Mouse (Mus musculus) limb, embryonic 12.5 days (tissue): ENCODE data around the gene Nudt4. TPM values are rescaled to one million over a fixed set of nuclear protein-coding genes. Genes with fewer than 3 reads are reported as not detected.

Experiments
- ATAC-seq: fragments of 200-750 bp; cut with Nextera tagmentation; 2 replicates; pipeline ENCODE4 v1.8.0; 2017; ENCODE audit warnings: low read depth, moderate TSS enrichment; ENCODE audit not compliant: insufficient number of reproducible peaks, insufficient read depth, low FRiP score, low TSS enrichment
- H3K27ac ChIP-seq: fragments of 300-500 bp; sonication (generic); 2 replicates; pipeline ENCODE4 v1.5.1; 2016; ENCODE audit warnings: mild to moderate bottlenecking, moderate library complexity
- H3K27me3 ChIP-seq: fragments of 300-500 bp; sonication (generic); 2 replicates; pipeline ENCODE4 v1.6.1; 2016; ENCODE audit warnings: mild to moderate bottlenecking, moderate library complexity
- H3K36me3 ChIP-seq: fragments of 300-500 bp; sonication (generic); 2 replicates; pipeline ENCODE4 v1.6.1; 2016; ENCODE audit warnings: mild to moderate bottlenecking, moderate library complexity
- H3K4me1 ChIP-seq: fragments of 300-500 bp; sonication (generic); replicated peaks from 2 replicates; pipeline ENCODE4 v1.6.1; 2016
- H3K4me2 ChIP-seq: fragments of 300-500 bp; sonication (generic); 2 replicates; pipeline ENCODE4 v1.6.1; 2016; ENCODE audit warnings: mild to moderate bottlenecking, moderate library complexity
- H3K4me3 ChIP-seq: fragments of 300-500 bp; sonication (generic); replicated peaks from 2 replicates; pipeline ENCODE4 v1.5.1; 2016; ENCODE audit warnings: mild to moderate bottlenecking
- H3K9ac ChIP-seq: fragments of 300-500 bp; sonication (generic); replicated peaks from 2 replicates; pipeline ENCODE4 v1.6.1; 2016; ENCODE audit warnings: mild to moderate bottlenecking, moderate library complexity
- H3K9me3 ChIP-seq: fragments of 300-500 bp; sonication (generic); 2 replicates; pipeline ENCODE4 v1.6.1; 2016; ENCODE audit warnings: mild to moderate bottlenecking, moderate library complexity
- WGBS: fragments of 180-500 bp; shearing (Covaris S2); methylation state at CpG from one replicate; pipeline ENCODE4 v1.1.7; 2016; 5-methylcytosine and 5-hydroxymethylcytosine counted together
- polyA plus RNA-seq: library from polyadenylated mRNA; unstranded; fragments of >200 nt; fragmentation: Nextera tagmentation; extraction: Ambion mirVana; gene quantifications from 2 replicates; pipeline ENCODE4 v1.2.1, GENCODE M21; 2016

Gene Nudt4
- polyA plus RNA-seq, 1 experiment from 2014 or later = 111 TPM

- Histone ChIP-seq H3K9me3 (no peaks in the 10 kb centered on the region), H3K36me3 (no peaks in the 10 kb centered on the region), H3K27ac (no peak overlapping the region), H3K4me2 (no peak overlapping the region), H3K4me1 (no peaks in the 10 kb centered on the region; the same call in 1 of the 2 replicates), H3K4me3 (no peak overlapping the region), H3K27me3 (no peaks in the 10 kb centered on the region), H3K9ac (no peak overlapping the region)
- no peak for ATAC-seq
- 94% methylated on average over 6 of the region's 6 CpGs for WGBS
Observed at GRCm38 (mm10) chr10:95536222-95536541, 27.8 kb downstream of the Nudt4 start.

- ATAC-seq = no peak
- H3K36me3 ChIP-seq = no peaks in the 10 kb centered on the region
- H3K4me2 ChIP-seq = no peak overlapping the region
- no peaks in the 10 kb centered on the region for H3K9me3 ChIP-seq
- no peak overlapping the region for H3K9ac ChIP-seq
- no peak overlapping the region for H3K4me3 ChIP-seq
- peaks cover 5% of the 10 kb centered on the region; the same call in 1 of the 2 replicates for H3K4me1 ChIP-seq
- no peaks in the 10 kb centered on the region for H3K27me3 ChIP-seq
- WGBS = 91% methylated on average over 8 of the region's 8 CpGs
- H3K27ac ChIP-seq = no peak overlapping the region
Observed at GRCm38 (mm10) chr10:95535399-95536221, 28.3 kb downstream of the Nudt4 start.

GRCm38 (mm10) chr10:95533382-95533781 is 30.6 kb downstream of the Nudt4 start:
- H3K4me1 ChIP-seq = peaks cover 16% of the 10 kb centered on the region; the same call in 1 of the 2 replicates
- no peaks in the 10 kb centered on the region for H3K27me3 ChIP-seq
- no peak overlapping the region for H3K4me3 ChIP-seq
- WGBS = 94% methylated on average over 7 of the region's 7 CpGs
- no peak for ATAC-seq
- H3K9ac ChIP-seq = no peak overlapping the region
- H3K36me3 ChIP-seq = no peaks in the 10 kb centered on the region
- H3K9me3 ChIP-seq = no peaks in the 10 kb centered on the region
- no peak overlapping the region for H3K27ac ChIP-seq
- no peak overlapping the region for H3K4me2 ChIP-seq

- no peak for ATAC-seq
- Histone ChIP-seq H3K9ac (no peak overlapping the region), H3K4me3 (no peak overlapping the region), H3K27ac (no peak overlapping the region), H3K27me3 (no peaks in the 10 kb centered on the region), H3K36me3 (no peaks in the 10 kb centered on the region), H3K4me1 (peaks cover 16% of the 10 kb centered on the region; the same call in 1 of the 2 replicates), H3K4me2 (no peak overlapping the region), H3K9me3 (no peaks in the 10 kb centered on the region)
- WGBS = 91% methylated on average over 5 of the region's 5 CpGs
Observed at GRCm38 (mm10) chr10:95532916-95533315, 31.0 kb downstream of the Nudt4 start.

DNA sequence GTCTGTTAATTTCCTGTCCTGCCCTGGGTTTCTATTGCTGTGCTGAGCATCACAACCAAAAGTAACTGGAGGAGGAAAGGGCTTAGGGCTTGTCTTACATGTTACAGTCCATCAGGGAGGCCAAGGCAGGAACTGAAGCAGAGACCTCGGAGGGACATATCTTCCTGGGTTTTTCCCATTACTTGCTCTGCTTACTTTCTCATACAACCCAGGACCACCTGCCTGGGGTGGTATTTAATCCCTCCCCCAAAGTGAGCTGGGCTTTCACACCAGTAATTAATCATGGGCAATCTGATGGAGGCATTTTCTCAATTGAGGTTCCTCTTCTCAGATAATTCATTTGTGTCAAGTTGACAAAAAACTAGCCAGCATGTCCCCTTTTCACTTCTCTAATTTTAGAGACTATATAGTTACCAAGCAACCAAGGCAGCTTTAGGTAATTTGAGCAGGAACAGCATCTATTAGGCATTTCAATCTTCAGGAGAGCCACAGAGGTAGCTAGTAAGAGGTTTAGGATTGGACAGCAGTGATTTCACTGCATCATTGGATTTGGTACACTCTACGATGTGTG is 33.3 kb downstream of the Nudt4 start:
- ATAC-seq = no peak
- no peaks in the 10 kb centered on the region for H3K36me3 ChIP-seq
- no peak overlapping the region for H3K9ac ChIP-seq
- H3K27ac ChIP-seq = no peak overlapping the region
- H3K4me1 ChIP-seq = peaks cover 25% of the 10 kb centered on the region
- H3K4me2 ChIP-seq = no peak overlapping the region
- WGBS = 78% methylated on average over 2 of the region's 2 CpGs
- no peak overlapping the region for H3K4me3 ChIP-seq
- H3K9me3 ChIP-seq = no peaks in the 10 kb centered on the region
- no peaks in the 10 kb centered on the region for H3K27me3 ChIP-seq

GRCm38 (mm10) chr10:95526495-95527122 is 37.3 kb downstream of the Nudt4 start:
- Histone ChIP-seq H3K27me3 (no peaks in the 10 kb centered on the region), H3K4me1 (peaks cover 25% of the 10 kb centered on the region), H3K36me3 (peaks cover 12% of the 10 kb centered on the region; the same call in 1 of the 2 replicates), H3K4me3 (no peak overlapping the region), H3K27ac (no peak overlapping the region), H3K9ac (no peak overlapping the region), H3K4me2 (no peak overlapping the region), H3K9me3 (no peaks in the 10 kb centered on the region)
- WGBS = 55% methylated on average over 5 of the region's 5 CpGs
- ATAC-seq = no peak

DNA sequence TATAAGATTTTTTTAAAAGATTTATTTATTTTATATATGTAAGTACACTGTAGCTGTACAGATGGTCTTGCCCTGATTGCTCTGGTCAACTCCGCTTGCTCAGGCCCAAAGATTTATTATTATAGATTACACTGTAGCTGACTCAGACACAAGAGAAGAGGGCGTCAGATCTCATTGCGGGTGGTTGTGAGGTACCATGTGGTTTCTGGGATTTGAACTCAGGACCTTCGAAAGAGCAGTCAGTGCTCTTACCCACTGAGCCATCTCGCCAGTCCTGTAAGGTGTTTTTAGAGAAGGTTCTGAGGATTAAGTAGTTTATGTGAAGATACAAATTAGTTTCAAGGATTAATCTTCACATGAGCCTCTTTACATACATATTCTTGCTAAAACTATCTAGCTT is 38.1 kb downstream of the Nudt4 start:
- H3K4me2 ChIP-seq = no peak overlapping the region
- no peak overlapping the region for H3K27ac ChIP-seq
- H3K9me3 ChIP-seq = no peaks in the 10 kb centered on the region
- peaks cover 13% of the 10 kb centered on the region for H3K36me3 ChIP-seq
- H3K9ac ChIP-seq = no peak overlapping the region
- H3K27me3 ChIP-seq = no peaks in the 10 kb centered on the region
- 92% methylated on average over 5 of the region's 5 CpGs for WGBS
- no peak for ATAC-seq
- H3K4me3 ChIP-seq = no peak overlapping the region
- peaks cover 23% of the 10 kb centered on the region for H3K4me1 ChIP-seq

DNA sequence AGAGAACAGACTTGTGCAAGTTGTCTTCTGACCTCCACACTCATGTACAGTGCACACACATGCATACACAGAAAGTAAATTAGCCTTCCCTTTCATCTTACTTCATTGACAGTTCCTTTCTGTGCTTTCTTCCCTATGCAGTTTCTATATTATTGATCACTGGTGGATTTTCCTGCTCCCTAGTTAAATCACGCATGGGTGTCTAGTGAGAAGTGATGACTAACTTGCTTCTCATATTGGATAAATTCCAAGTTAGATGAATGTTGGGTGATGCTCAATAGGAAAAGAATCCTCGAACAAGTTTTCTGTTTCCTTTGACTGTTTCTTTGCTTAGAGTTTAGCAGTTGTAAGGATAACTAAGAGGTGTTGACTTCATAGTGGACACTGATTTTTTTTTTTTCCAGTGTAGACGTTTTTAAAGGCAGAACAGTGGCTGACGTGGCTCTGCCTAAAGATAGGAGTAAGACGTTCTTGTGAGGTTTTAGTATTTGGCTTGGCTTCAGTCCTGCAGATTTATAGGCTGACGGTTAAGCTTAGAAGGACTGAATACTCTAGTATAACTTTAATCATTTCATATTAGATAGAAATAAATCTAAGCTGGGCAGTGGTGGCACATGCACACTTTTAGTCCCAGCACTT is 38.8 kb downstream of the Nudt4 start:
- Histone ChIP-seq H3K27me3 (no peaks in the 10 kb centered on the region), H3K27ac (no peak overlapping the region), H3K9me3 (no peaks in the 10 kb centered on the region), H3K4me3 (no peak overlapping the region), H3K36me3 (peaks cover 13% of the 10 kb centered on the region), H3K4me2 (no peak overlapping the region), H3K4me1 (peaks cover 17% of the 10 kb centered on the region), H3K9ac (no peak overlapping the region)
- WGBS = 81% methylated on average over 6 of the region's 6 CpGs
- ATAC-seq = no peak

DNA sequence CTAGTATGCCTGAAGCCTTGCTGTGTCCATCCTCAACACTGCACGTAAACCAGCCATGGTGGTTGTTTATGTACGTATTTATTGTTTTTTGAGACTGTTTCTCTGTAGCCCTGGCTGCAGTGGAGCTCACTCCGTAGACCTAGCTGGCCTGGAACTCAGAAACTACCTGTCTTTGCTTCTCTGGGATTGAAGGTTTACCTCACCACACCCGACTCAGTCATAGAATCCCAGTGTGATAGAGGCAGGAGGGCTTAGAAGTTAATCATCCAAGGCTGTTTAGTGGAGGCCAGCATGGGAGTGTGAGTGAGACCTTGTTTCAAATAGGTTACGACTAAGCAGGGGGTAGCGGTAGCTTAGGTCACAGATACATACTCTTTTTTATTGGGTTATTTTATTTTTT is 46.3 kb downstream of the Nudt4 start:
- Histone ChIP-seq H3K4me3 (no peak overlapping the region), H3K4me2 (no peak overlapping the region), H3K27me3 (no peaks in the 10 kb centered on the region), H3K9me3 (no peaks in the 10 kb centered on the region), H3K36me3 (peaks cover 16% of the 10 kb centered on the region), H3K9ac (no peak overlapping the region), H3K27ac (no peak overlapping the region), H3K4me1 (peaks cover 15% of the 10 kb centered on the region)
- ATAC-seq = no peak
- 86% methylated on average over 6 of the region's 6 CpGs for WGBS

GRCm38 (mm10) chr10:95515293-95515931 is 48.5 kb downstream of the Nudt4 start:
- Histone ChIP-seq H3K9me3 (no peaks in the 10 kb centered on the region), H3K27me3 (no peaks in the 10 kb centered on the region), H3K9ac (peak overlapping the region; percentile 97), H3K4me3 (peak overlapping the region; percentile 99), H3K36me3 (peaks cover 5% of the 10 kb centered on the region; the same call in 1 of the 2 replicates), H3K4me2 (peak overlapping the region; percentile 67), H3K4me1 (peaks cover 15% of the 10 kb centered on the region), H3K27ac (peak overlapping the region; percentile 99)
- peak; percentile 61; the same call in 1 of the 2 replicates for ATAC-seq
- under 1% methylated on average over 57 of the region's 80 CpGs for WGBS
